In the genomic region with DNA sequence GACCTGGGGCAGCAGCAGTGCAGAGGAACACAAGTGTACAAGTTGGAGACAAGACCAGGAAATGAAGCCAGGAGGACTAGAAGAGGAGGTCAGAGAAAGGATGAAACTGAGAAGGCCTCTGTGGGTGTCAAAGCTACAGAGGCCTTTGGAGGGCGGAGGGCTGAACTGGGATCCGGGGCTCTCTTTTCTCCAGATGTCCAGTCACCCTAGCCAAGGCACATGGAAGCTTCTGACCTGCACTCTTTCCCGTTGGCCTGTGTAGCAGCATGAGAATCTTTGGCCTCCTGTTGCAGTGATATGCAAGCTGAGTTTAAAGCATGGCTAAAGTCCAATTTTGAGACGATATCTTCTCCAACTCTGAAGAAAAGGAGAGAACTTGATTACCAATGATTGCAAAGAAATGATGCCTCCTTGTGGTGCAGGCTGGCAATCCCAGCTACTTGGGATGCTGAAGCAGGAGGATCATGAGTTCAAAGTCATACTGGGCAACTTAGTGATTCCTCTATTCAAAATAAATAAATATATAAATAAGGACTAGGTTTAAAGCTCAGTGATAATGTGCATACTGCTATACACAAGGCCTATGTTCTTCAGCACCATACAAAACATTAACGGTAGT, we compare ENCODE assay signal across 17 mouse cellular contexts.
DNase-seq lines count a peak whose midpoint lies in the region; ATAC-seq and TF ChIP-seq lines count a peak whose summit lies in the region.
"Had no signal": no experiment of that assay in that cellular context is flagged by ENCODE, and none has a peak within 500 bp of the region (broad histone marks: within the 10 kb centered on the region; RNA-seq: fewer than 3 reads in every experiment).

No protein-coding gene starts in this region.

- peak; percentile 10 for DNase-seq in kidney, adult 11 months
- DNase-seq in midbrain, postnatal 0 days (ENCODE audit: low spot score): no peak
- DNase-seq in gastrocnemius, postnatal 14 days: peak; percentile 56
- peak; percentile 86 for DNase-seq in skeletal muscle tissue, adult 2 months (ENCODE audit: low read depth, low spot score)
- no peak for DNase-seq in adrenal gland, postnatal 4 days (ENCODE audit: low spot score in 2 of 2)
- DNase-seq: cerebellum, postnatal 25 days; kidney, postnatal 10 days; right cerebral cortex, postnatal 4 days; thymus, postnatal 14 days had no signal

- WGBS in kidney, embryonic 16.5 days: 81% methylated on average over 5 of the region's 5 CpGs
- WGBS in midbrain, postnatal 0 days: 92% methylated on average over 5 of the region's 5 CpGs
- 94% methylated on average over 5 of the region's 5 CpGs for WGBS in midbrain, embryonic 16.5 days

- intact Hi-C loops in gastrocnemius, postnatal 14 days (cut with DNase I; ENCODE audit: low total_unique reads): no loop called here

- no peak for ATAC-seq in kidney, embryonic 16.5 days (ENCODE audit: low FRiP score, low TSS enrichment)
- no peak for ATAC-seq in midbrain, postnatal 0 days (ENCODE audit: low FRiP score)
- ATAC-seq in midbrain, embryonic 16.5 days: no peak
- ATAC-seq: forebrain, embryonic 16.5 days; liver, embryonic 12.5 days had no signal

- no peak overlapping the region for H3K27ac ChIP-seq in kidney, embryonic 16.5 days (ENCODE audit: low read length)
- H3K27ac ChIP-seq in midbrain, postnatal 0 days (ENCODE audit: low read depth, low read length): no peak overlapping the region
- H3K27ac ChIP-seq in midbrain, embryonic 16.5 days (ENCODE audit: low read length): no peak overlapping the region
- H3K27ac ChIP-seq: embryonic facial prominence, embryonic 10.5 days; liver, embryonic 12.5 days; macrophage; midbrain, embryonic 12.5 days had no signal

- 0 out of 2 replicates have a peak, but pooled peaks cover 6% of the 10 kb centered on the region for H3K4me1 ChIP-seq in kidney, embryonic 16.5 days (ENCODE audit: insufficient read depth, low read length)
- H3K4me1 ChIP-seq in midbrain, postnatal 0 days (ENCODE audit: insufficient read depth, low read length): no peaks in the 10 kb centered on the region
- H3K4me1 ChIP-seq in midbrain, embryonic 16.5 days (ENCODE audit: control insufficient read depth, insufficient read depth, low read length): no peaks in the 10 kb centered on the region
- H3K4me1 ChIP-seq: embryonic facial prominence, embryonic 10.5 days; liver, embryonic 12.5 days; midbrain, embryonic 12.5 days had no signal

- no peaks in the 10 kb centered on the region for H3K36me3 ChIP-seq in kidney, embryonic 16.5 days (ENCODE audit: insufficient read depth, low read length)
- H3K36me3 ChIP-seq in midbrain, postnatal 0 days (ENCODE audit: insufficient read depth, low read length): no peaks in the 10 kb centered on the region
- no peaks in the 10 kb centered on the region for H3K36me3 ChIP-seq in midbrain, embryonic 16.5 days (ENCODE audit: control insufficient read depth, insufficient read depth, low read length)
- H3K36me3 ChIP-seq: embryonic facial prominence, embryonic 10.5 days; liver, embryonic 12.5 days; midbrain, embryonic 12.5 days had no signal

- no peaks in the 10 kb centered on the region for H3K9me3 ChIP-seq in kidney, embryonic 16.5 days (ENCODE audit: low read length)
- no peaks in the 10 kb centered on the region for H3K9me3 ChIP-seq in midbrain, postnatal 0 days (ENCODE audit: low read length)
- H3K9me3 ChIP-seq in midbrain, embryonic 16.5 days (replicated peaks; ENCODE audit: control insufficient read depth, low read length, poor library complexity, severe bottlenecking): no peaks in the 10 kb centered on the region
- H3K9me3 ChIP-seq: embryonic facial prominence, embryonic 10.5 days; liver, embryonic 12.5 days; midbrain, embryonic 12.5 days had no signal

- no peak overlapping the region for H3K4me2 ChIP-seq in kidney, embryonic 16.5 days (replicated peaks; ENCODE audit: low read depth, low read length)
- H3K4me2 ChIP-seq in midbrain, postnatal 0 days (ENCODE audit: low read depth, low read length, poor library complexity, severe bottlenecking): no peak overlapping the region
- no peak overlapping the region for H3K4me2 ChIP-seq in midbrain, embryonic 16.5 days (ENCODE audit: low read length)
- H3K4me2 ChIP-seq: liver, embryonic 12.5 days; midbrain, embryonic 12.5 days had no signal

- no peaks in the 10 kb centered on the region; the same call in 1 of the 2 replicates for H3K27me3 ChIP-seq in kidney, embryonic 16.5 days (ENCODE audit: insufficient read depth, low read length)
- no peaks in the 10 kb centered on the region for H3K27me3 ChIP-seq in midbrain, postnatal 0 days (ENCODE audit: insufficient read depth, low read length)
- no peaks in the 10 kb centered on the region for H3K27me3 ChIP-seq in midbrain, embryonic 16.5 days (ENCODE audit: control insufficient read depth, insufficient read depth, low read depth, low read length)
- H3K27me3 ChIP-seq: liver, embryonic 12.5 days had no signal

- H3K9ac ChIP-seq in kidney, embryonic 16.5 days (replicated peaks; ENCODE audit: low read length): no peak overlapping the region
- no peak overlapping the region for H3K9ac ChIP-seq in midbrain, postnatal 0 days (replicated peaks; ENCODE audit: low read length, poor library complexity, severe bottlenecking)
- H3K9ac ChIP-seq in midbrain, embryonic 16.5 days (ENCODE audit: low read depth, low read length): no peak overlapping the region
- H3K9ac ChIP-seq: liver, embryonic 12.5 days; midbrain, embryonic 12.5 days had no signal

- 0 out of 2 replicates have a peak, but pooled peaks have one; percentile 2 for TF ChIP-seq CTCF in midbrain, postnatal 0 days (IDR thresholded peaks at IDR 0.05)

- no peak overlapping the region for H3K4me3 ChIP-seq in kidney, embryonic 16.5 days (ENCODE audit: low read length)
- H3K4me3 ChIP-seq in midbrain, postnatal 0 days (ENCODE audit: low read depth, low read length): no peak overlapping the region
- no peak overlapping the region for H3K4me3 ChIP-seq in midbrain, embryonic 16.5 days (ENCODE audit: low read depth, low read length)
- H3K4me3 ChIP-seq: embryonic facial prominence, embryonic 10.5 days; erythroblast, embryonic 14.5 days; liver, embryonic 12.5 days; midbrain, embryonic 12.5 days had no signal

Comparison
In these comparisons a context has a peak if more than half of its experiments do, and no peak if none do; other contexts are left out.
1. DNase-seq: peak in kidney, adult 11 months (single experiment), gastrocnemius, postnatal 14 days (single experiment) and skeletal muscle tissue, adult 2 months (single experiment); none in midbrain, postnatal 0 days (single experiment) and adrenal gland, postnatal 4 days (0 of 2).